Mouse (Mus musculus) kidney, adult 2 months (tissue): ENCODE measurements at regions not wholly inside any gene's neighbourhood (a gene's known extent, or its start where the extent isn't known, plus 50 kb on each side); places are given as distances from the start of the nearest gene placed in this dataset.

Source experiments
- DNase-seq: peaks from one replicate; pipeline ENCODE4 v3.0.0; 2021
- H3K27ac ChIP-seq: fragments of 200-500 bp; 2 replicates; pipeline ENCODE4 v1.5.1; 2012; ENCODE audit warnings: low read depth, low read length, control low read depth, inconsistent platforms; ENCODE audit not compliant: insufficient read depth
- H3K27me3 ChIP-seq: fragments of 200-500 bp; replicated peaks from 2 replicates; pipeline ENCODE4 v1.6.1; 2012; ENCODE audit warnings: mild to moderate bottlenecking, moderate library complexity, low read length, inconsistent platforms; ENCODE audit not compliant: control insufficient read depth, insufficient read depth
- H3K36me3 ChIP-seq: fragments of 200-500 bp; 2 replicates; pipeline ENCODE4 v1.6.1; 2012; ENCODE audit warnings: mild to moderate bottlenecking, moderate library complexity, low read length, inconsistent platforms; ENCODE audit not compliant: control insufficient read depth, insufficient read depth
- H3K4me1 ChIP-seq: fragments of 200-500 bp; 2 replicates; pipeline ENCODE4 v1.6.1; 2011; ENCODE audit warnings: low read length; ENCODE audit not compliant: control insufficient read depth, insufficient read depth
- H3K4me3 ChIP-seq: fragments of 200-500 bp; 2 replicates; pipeline ENCODE4 v1.5.1; 2011; ENCODE audit warnings: mild to moderate bottlenecking, low read depth, low read length, control low read depth; ENCODE audit not compliant: insufficient read depth
- CTCF ChIP-seq: fragments of 200-500 bp; conservative IDR thresholded peaks from 2 replicates; pipeline ENCODE4 v1.5.1; 2011; ENCODE audit warnings: low read depth, mild to moderate bottlenecking, control low read depth, low read length, moderate library complexity, mixed read lengths; ENCODE audit not compliant: insufficient read depth, insufficient read length
- POLR2A ChIP-seq: fragments of 200-500 bp; IDR thresholded peaks from one replicate; pipeline ENCODE4 v1.6.1; 2011; ENCODE audit warnings: low read depth, low read length, control low read depth
- WGBS: fragments of 180-500 bp; shearing (Covaris S2); methylation state at CpG from one replicate; pipeline ENCODE4 v1.1.7; 2018; 5-methylcytosine and 5-hydroxymethylcytosine counted together

GRCm38 (mm10) chr4:29183818-29184217, 370.9 kb downstream of the Epha7 start:
- Histone ChIP-seq H3K27me3 (no peaks in the 10 kb centered on the region), H3K4me3 (no peak overlapping the region), H3K4me1 (no peaks in the 10 kb centered on the region), H3K27ac (no peak overlapping the region), H3K36me3 (no peaks in the 10 kb centered on the region)
- 79% methylated on average over 2 of the region's 2 CpGs for WGBS
- no peak for DNase-seq
- TF ChIP-seq CTCF = no peak
- no peak for TF ChIP-seq POLR2A

GRCm38 (mm10) chr4:29200976-29201375, 388.0 kb downstream of the Epha7 start:
- no peaks in the 10 kb centered on the region for H3K36me3 ChIP-seq
- H3K4me3 ChIP-seq = no peak overlapping the region
- H3K27ac ChIP-seq = no peak overlapping the region
- no peaks in the 10 kb centered on the region for H3K4me1 ChIP-seq
- DNase-seq = no peak
- H3K27me3 ChIP-seq = no peaks in the 10 kb centered on the region
- TF ChIP-seq POLR2A = no peak
